Mouse (Mus musculus): Measurements from ENCODE around the gene Atf5. TPM values are rescaled to one million over a fixed set of nuclear protein-coding genes. Genes with fewer than 3 reads are reported as not detected.

The Atf5 gene
- total RNA-seq, 1 experiment, result 16.9 TPM

DNA sequence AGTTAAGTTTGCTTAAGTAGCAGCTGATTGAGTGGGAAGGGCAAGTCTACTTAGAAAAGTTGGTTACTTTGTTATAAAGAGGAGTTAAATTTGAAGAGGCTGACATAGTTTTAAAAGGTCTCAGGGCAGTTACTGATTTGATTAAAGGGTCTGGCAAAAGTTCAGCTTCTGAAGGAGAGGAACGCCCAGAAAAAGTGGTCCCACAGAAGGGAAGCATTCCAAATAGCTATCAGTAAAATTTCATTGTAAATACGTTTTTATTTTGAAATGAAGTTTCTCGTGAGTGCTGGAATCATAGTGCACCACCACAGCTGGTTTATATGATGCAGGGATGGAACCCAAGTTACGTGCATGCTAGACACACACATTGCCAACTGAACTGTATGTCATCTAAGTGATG lies 16.3 kb upstream of the Atf5 start:
- in situ Hi-C loops (cut with MboI; ENCODE audit: low sequenced_read_pairs in 2 of 2, unreplicated experiment in 2 of 2), result no loop called here
- Histone ChIP-seq H3K27ac (ENCODE audit: insufficient read depth, low read depth, low read length, poor library complexity, severe bottlenecking) (no peak overlapping the region), H3K36me3 (ENCODE audit: control insufficient read depth, insufficient read depth, low read length, poor library complexity, severe bottlenecking) (peaks cover 42% of the 10 kb centered on the region), H3K9ac (ENCODE audit: insufficient read depth, low read depth, low read length, poor library complexity, severe bottlenecking) (no peak overlapping the region), H3K4me3 (ENCODE audit: insufficient read depth in 1 of 2, low read depth in 1 of 2, low read length in 2 of 2, poor library complexity in 1 of 2, severe bottlenecking in 1 of 2) (no peak overlapping the region), H3K4me1 (ENCODE audit: control insufficient read depth in 2 of 2, insufficient read depth in 2 of 2, low read length in 2 of 2, poor library complexity in 1 of 2) (peaks cover 0 to 18% of the 10 kb centered on the region in 2 experiments; a peak in 2 of 4 replicates), H3K9me3 (ENCODE audit: control insufficient read depth, insufficient read depth, low read depth, low read length) (no peaks in the 10 kb centered on the region)
- no peak for DNase-seq (ENCODE audit: low read depth, low spot score)
- TF ChIP-seq ZC3H11A (IDR thresholded peaks at IDR 0.05; ENCODE audit: borderline replicate concordance, low read depth, low read length) (no peak), ZNF384 (IDR thresholded peaks at IDR 0.05; ENCODE audit: low read depth, low read length) (no peak), HCFC1 (IDR thresholded peaks at IDR 0.05; ENCODE audit: borderline replicate concordance, insufficient read depth, low read length) (no peak), MAFK (IDR thresholded peaks at IDR 0.05; ENCODE audit: insufficient read depth, low read depth, low read length) (no peak), CHD2 (IDR thresholded peaks at IDR 0.05; ENCODE audit: low read depth, low read length) (no peak)

DNA sequence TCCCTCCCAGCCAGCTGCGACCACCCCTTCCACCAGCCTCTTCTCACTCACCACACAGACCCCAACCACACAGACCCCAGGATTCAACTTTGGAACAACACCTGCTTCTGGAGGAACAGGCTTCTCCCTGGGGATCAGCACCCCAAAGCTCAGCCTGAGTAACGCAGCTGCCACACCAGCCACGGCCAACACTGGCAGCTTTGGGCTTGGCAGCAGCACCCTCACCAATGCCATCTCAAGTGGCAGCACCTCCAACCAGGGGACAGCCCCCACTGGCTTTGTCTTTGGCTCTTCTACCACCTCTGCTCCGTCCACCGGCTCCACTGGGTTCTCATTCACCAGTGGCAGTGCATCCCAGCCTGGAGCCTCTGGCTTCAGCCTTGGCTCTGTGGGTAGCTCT lies 12.2 kb upstream of the Atf5 start:
- no peak for DNase-seq (ENCODE audit: low read depth, low spot score)
- H3K9ac ChIP-seq (ENCODE audit: insufficient read depth, low read depth, low read length, poor library complexity, severe bottlenecking), result no peak overlapping the region
- H3K4me1 ChIP-seq (ENCODE audit: control insufficient read depth in 2 of 2, insufficient read depth in 2 of 2, low read length in 2 of 2, poor library complexity in 1 of 2), result peaks cover 0 to 22% of the 10 kb centered on the region in 2 experiments; a peak in 3 of 4 replicates
- no peak overlapping the region for H3K4me3 ChIP-seq (ENCODE audit: insufficient read depth in 1 of 2, low read depth in 1 of 2, low read length in 2 of 2, poor library complexity in 1 of 2, severe bottlenecking in 1 of 2)
- peaks cover 53% of the 10 kb centered on the region for H3K36me3 ChIP-seq (ENCODE audit: control insufficient read depth, insufficient read depth, low read length, poor library complexity, severe bottlenecking)
- in situ Hi-C loops (cut with MboI; ENCODE audit: low sequenced_read_pairs in 2 of 2, unreplicated experiment in 2 of 2), result no loop called here
- H3K9me3 ChIP-seq (ENCODE audit: control insufficient read depth, insufficient read depth, low read depth, low read length), result no peaks in the 10 kb centered on the region
- H3K27ac ChIP-seq (ENCODE audit: insufficient read depth, low read depth, low read length, poor library complexity, severe bottlenecking), result no peak overlapping the region
- TF ChIP-seq ZC3H11A (IDR thresholded peaks at IDR 0.05; ENCODE audit: borderline replicate concordance, low read depth, low read length) (no peak), HCFC1 (IDR thresholded peaks at IDR 0.05; ENCODE audit: borderline replicate concordance, insufficient read depth, low read length) (no peak), ZNF384 (IDR thresholded peaks at IDR 0.05; ENCODE audit: low read depth, low read length) (no peak), CHD2 (IDR thresholded peaks at IDR 0.05; ENCODE audit: low read depth, low read length) (no peak), MAFK (IDR thresholded peaks at IDR 0.05; ENCODE audit: insufficient read depth, low read depth, low read length) (no peak)

DNA sequence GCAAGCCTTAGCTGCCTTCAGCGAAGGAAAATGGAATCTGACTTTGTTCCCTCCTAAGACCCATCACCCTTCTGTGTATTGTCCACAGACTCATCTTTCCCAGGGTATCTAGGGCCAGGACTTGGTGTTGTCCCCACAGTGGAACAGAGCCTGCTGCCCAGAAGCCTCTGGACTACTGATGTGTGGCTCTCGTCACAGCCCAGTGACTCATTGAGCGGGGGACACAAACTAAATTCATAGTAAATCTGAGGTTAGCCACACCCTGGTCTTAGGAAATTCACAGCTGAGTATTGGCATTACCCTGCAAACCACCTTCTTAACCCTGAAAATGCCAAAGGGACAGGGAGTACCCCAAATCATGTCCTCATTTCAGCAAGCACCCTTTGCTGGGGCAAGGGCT lies 10.3 kb upstream of the Atf5 start:
- H3K4me1 ChIP-seq (ENCODE audit: control insufficient read depth in 2 of 2, insufficient read depth in 2 of 2, low read length in 2 of 2, poor library complexity in 1 of 2), result peaks cover 0 to 32% of the 10 kb centered on the region in 2 experiments
- in situ Hi-C loops (cut with MboI; ENCODE audit: low sequenced_read_pairs in 2 of 2, unreplicated experiment in 2 of 2), result no loop called here
- TF ChIP-seq HCFC1 (IDR thresholded peaks at IDR 0.05; ENCODE audit: borderline replicate concordance, insufficient read depth, low read length), result no peak
- no peak for TF ChIP-seq MAFK (IDR thresholded peaks at IDR 0.05; ENCODE audit: insufficient read depth, low read depth, low read length)
- TF ChIP-seq ZNF384 (IDR thresholded peaks at IDR 0.05; ENCODE audit: low read depth, low read length), result no peak
- no peak for TF ChIP-seq ZC3H11A (IDR thresholded peaks at IDR 0.05; ENCODE audit: borderline replicate concordance, low read depth, low read length)
- TF ChIP-seq CHD2 (IDR thresholded peaks at IDR 0.05; ENCODE audit: low read depth, low read length), result no peak
- H3K4me3 ChIP-seq (ENCODE audit: insufficient read depth in 1 of 2, low read depth in 1 of 2, low read length in 2 of 2, poor library complexity in 1 of 2, severe bottlenecking in 1 of 2), result no peak overlapping the region
- no peak for DNase-seq (ENCODE audit: low read depth, low spot score)
- H3K36me3 ChIP-seq (ENCODE audit: control insufficient read depth, insufficient read depth, low read length, poor library complexity, severe bottlenecking), result peaks cover 50% of the 10 kb centered on the region
- H3K27ac ChIP-seq (ENCODE audit: insufficient read depth, low read depth, low read length, poor library complexity, severe bottlenecking), result no peak overlapping the region
- H3K9ac ChIP-seq (ENCODE audit: insufficient read depth, low read depth, low read length, poor library complexity, severe bottlenecking), result no peak overlapping the region
- no peaks in the 10 kb centered on the region for H3K9me3 ChIP-seq (ENCODE audit: control insufficient read depth, insufficient read depth, low read depth, low read length)

DNA sequence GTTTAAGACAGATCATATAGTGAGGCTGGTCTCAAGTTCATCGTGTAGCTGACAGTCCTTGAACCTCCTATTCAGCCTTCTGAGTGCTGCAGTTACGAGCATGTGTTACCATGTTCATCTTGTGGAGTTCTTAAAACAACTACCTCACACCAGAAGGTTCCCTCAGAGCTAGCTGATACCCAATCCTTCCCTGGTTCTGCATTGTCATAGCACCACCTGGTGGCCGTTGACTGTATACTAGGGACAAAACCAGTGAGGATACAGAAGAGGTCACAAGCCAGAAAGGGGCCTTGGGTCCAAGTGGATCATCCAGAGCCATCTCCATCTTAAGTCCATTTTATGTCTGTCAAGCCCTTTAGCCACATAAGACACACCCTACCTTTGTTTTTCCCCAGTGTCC lies 8.4 kb upstream of the Atf5 start:
- in situ Hi-C loops (cut with MboI; ENCODE audit: low sequenced_read_pairs in 2 of 2, unreplicated experiment in 2 of 2), result no loop called here
- Histone ChIP-seq H3K9me3 (ENCODE audit: control insufficient read depth, insufficient read depth, low read depth, low read length) (no peaks in the 10 kb centered on the region), H3K9ac (ENCODE audit: insufficient read depth, low read depth, low read length, poor library complexity, severe bottlenecking) (no peak overlapping the region), H3K36me3 (ENCODE audit: control insufficient read depth, insufficient read depth, low read length, poor library complexity, severe bottlenecking) (peaks cover 43% of the 10 kb centered on the region), H3K27ac (ENCODE audit: insufficient read depth, low read depth, low read length, poor library complexity, severe bottlenecking) (no peak overlapping the region), H3K4me3 (ENCODE audit: insufficient read depth in 1 of 2, low read depth in 1 of 2, low read length in 2 of 2, poor library complexity in 1 of 2, severe bottlenecking in 1 of 2) (no peak overlapping the region), H3K4me1 (ENCODE audit: control insufficient read depth in 2 of 2, insufficient read depth in 2 of 2, low read length in 2 of 2, poor library complexity in 1 of 2) (peaks cover 3 to 41% of the 10 kb centered on the region in 2 experiments)
- TF ChIP-seq CHD2 (IDR thresholded peaks at IDR 0.05; ENCODE audit: low read depth, low read length) (no peak), ZNF384 (IDR thresholded peaks at IDR 0.05; ENCODE audit: low read depth, low read length) (no peak)
- peak; percentile 62 for DNase-seq (ENCODE audit: low read depth, low spot score)

DNA sequence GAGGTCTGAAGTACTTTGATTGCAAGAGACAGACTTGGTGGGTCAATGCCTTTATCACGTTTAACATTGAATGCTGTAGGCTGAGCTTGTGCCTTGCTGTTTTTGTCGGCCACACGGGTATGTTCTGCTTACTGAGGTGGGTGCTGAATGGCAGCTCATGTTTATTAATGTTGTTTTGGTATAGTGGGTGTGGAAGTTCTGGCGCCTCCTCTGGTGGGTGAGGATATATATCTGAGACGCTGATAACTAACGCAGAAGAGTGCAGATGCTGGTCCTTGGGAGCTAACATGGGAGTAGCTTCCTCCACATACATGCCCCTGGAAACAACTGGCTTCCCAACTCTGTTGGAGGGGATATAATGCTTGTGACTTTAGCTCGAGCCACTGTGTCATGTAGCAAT lies 7.0 kb upstream of the Atf5 start:
- Histone ChIP-seq H3K4me3 (ENCODE audit: insufficient read depth in 1 of 2, low read depth in 1 of 2, low read length in 2 of 2, poor library complexity in 1 of 2, severe bottlenecking in 1 of 2) (no peak overlapping the region), H3K27ac (ENCODE audit: insufficient read depth, low read depth, low read length, poor library complexity, severe bottlenecking) (no peak overlapping the region), H3K4me1 (ENCODE audit: control insufficient read depth in 2 of 2, insufficient read depth in 2 of 2, low read length in 2 of 2, poor library complexity in 1 of 2) (peaks cover 3 to 36% of the 10 kb centered on the region in 2 experiments), H3K9me3 (ENCODE audit: control insufficient read depth, insufficient read depth, low read depth, low read length) (no peaks in the 10 kb centered on the region), H3K36me3 (ENCODE audit: control insufficient read depth, insufficient read depth, low read length, poor library complexity, severe bottlenecking) (peaks cover 32% of the 10 kb centered on the region), H3K9ac (ENCODE audit: insufficient read depth, low read depth, low read length, poor library complexity, severe bottlenecking) (no peak overlapping the region)
- DNase-seq (ENCODE audit: low read depth, low spot score), result no peak
- in situ Hi-C loops (cut with MboI; ENCODE audit: low sequenced_read_pairs in 2 of 2, unreplicated experiment in 2 of 2), result no loop called here
- TF ChIP-seq ZNF384 (IDR thresholded peaks at IDR 0.05; ENCODE audit: low read depth, low read length), result no peak
- no peak for TF ChIP-seq CHD2 (IDR thresholded peaks at IDR 0.05; ENCODE audit: low read depth, low read length)
- no peak for TF ChIP-seq MAFK (IDR thresholded peaks at IDR 0.05; ENCODE audit: insufficient read depth, low read depth, low read length)
- TF ChIP-seq ZC3H11A (IDR thresholded peaks at IDR 0.05; ENCODE audit: borderline replicate concordance, low read depth, low read length), result no peak
- TF ChIP-seq HCFC1 (IDR thresholded peaks at IDR 0.05; ENCODE audit: borderline replicate concordance, insufficient read depth, low read length), result no peak

Data from ES-E14 (cell line).